Mouse (Mus musculus): ENCODE results near the gene Popdc2. TPM values are rescaled to one million over a fixed set of nuclear protein-coding genes. Genes with fewer than 3 reads are reported as not detected.

The Popdc2 gene
- total and polyA plus RNA-seq, 3 experiments = 17.5 to 45.4 TPM; not detected in 1

GRCm38 (mm10) chr16:38366231-38366630 is 4.2 kb downstream of the Popdc2 start:
- Histone ChIP-seq H3K27me3 (ENCODE audit: control insufficient read depth in 1 of 2, insufficient read depth in 2 of 2, low read length in 2 of 2) (no peaks in the 10 kb centered on the region), H3K4me3 (ENCODE audit: control insufficient read depth in 1 of 2, insufficient read depth in 1 of 2, low read depth in 2 of 2, low read length in 2 of 2) (no peak overlapping the region), H3K36me3 (ENCODE audit: control insufficient read depth in 1 of 2, insufficient read depth in 2 of 2, low read length in 2 of 2) (peaks cover 0 to 47% of the 10 kb centered on the region in 2 experiments; a peak in 2 of 4 replicates), H3K27ac (ENCODE audit: control insufficient read depth, low read depth, low read length) (no peak overlapping the region), H3K79me2 (ENCODE audit: control insufficient read depth, insufficient read depth, low read length, poor library complexity) (no peaks in the 10 kb centered on the region; the same call in 1 of the 2 replicates), H3K9me3 (replicated peaks; ENCODE audit: insufficient read depth, low read length) (no peaks in the 10 kb centered on the region), H3K9ac (ENCODE audit: control insufficient read depth, low read depth, low read length, poor library complexity, severe bottlenecking) (no peak overlapping the region), H3K4me1 (ENCODE audit: control insufficient read depth in 1 of 2, insufficient read depth in 2 of 2, low read length in 2 of 2) (peaks cover 37 to 62% of the 10 kb centered on the region in 2 experiments)
- TF ChIP-seq USF1 (IDR thresholded peaks at IDR 0.05; ENCODE audit: low read depth, low read length) (peak; percentile 55), SIN3A (IDR thresholded peaks at IDR 0.05; ENCODE audit: low read length) (no peak), GABPA (IDR thresholded peaks at IDR 0.05; ENCODE audit: low read depth, low read length) (no peak)
- DNase-seq (ENCODE audit: low read depth, low spot score) = no peak

DNA sequence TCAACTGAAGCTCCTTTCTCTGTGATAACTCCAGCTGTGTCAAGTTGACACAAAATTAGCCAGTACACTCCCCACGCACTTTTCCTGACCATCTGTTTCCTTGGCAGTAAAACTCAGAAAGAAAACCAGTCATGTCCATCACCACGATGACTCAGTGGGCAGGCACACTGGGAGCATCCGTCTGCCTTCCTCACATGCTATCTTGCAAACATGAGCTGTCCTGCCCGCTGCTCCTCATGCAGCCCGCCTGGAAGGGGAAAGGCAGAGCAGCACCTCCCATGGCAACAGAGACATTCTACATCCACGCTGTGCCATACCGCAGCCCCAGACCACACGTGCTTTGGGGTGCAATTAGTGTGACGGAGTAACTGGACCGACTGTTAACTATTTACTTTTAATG is 6.3 kb downstream of the Popdc2 start:
- Histone ChIP-seq H3K9me3 (replicated peaks; ENCODE audit: insufficient read depth, low read length) (no peaks in the 10 kb centered on the region), H3K9ac (ENCODE audit: control insufficient read depth, low read depth, low read length, poor library complexity, severe bottlenecking) (no peak overlapping the region), H3K27ac (ENCODE audit: control insufficient read depth, low read depth, low read length) (peak overlapping the region; percentile 100; the same call in 1 of the 2 replicates), H3K27me3 (ENCODE audit: control insufficient read depth in 1 of 2, insufficient read depth in 2 of 2, low read length in 2 of 2) (no peaks in the 10 kb centered on the region), H3K36me3 (ENCODE audit: control insufficient read depth in 1 of 2, insufficient read depth in 2 of 2, low read length in 2 of 2) (peaks cover 0 to 49% of the 10 kb centered on the region in 2 experiments; a peak in 2 of 4 replicates), H3K4me3 (ENCODE audit: control insufficient read depth in 1 of 2, insufficient read depth in 1 of 2, low read depth in 2 of 2, low read length in 2 of 2) (no peak overlapping the region), H3K79me2 (ENCODE audit: control insufficient read depth, insufficient read depth, low read length, poor library complexity) (peaks cover 7% of the 10 kb centered on the region), H3K4me1 (ENCODE audit: control insufficient read depth in 1 of 2, insufficient read depth in 2 of 2, low read length in 2 of 2) (peaks cover 32 to 62% of the 10 kb centered on the region in 2 experiments)
- DNase-seq (ENCODE audit: low read depth, low spot score) = peak; percentile 51
- no peak for TF ChIP-seq ETS1 (IDR thresholded peaks at IDR 0.05; ENCODE audit: low read depth, low read length)
- TF ChIP-seq USF2 (IDR thresholded peaks at IDR 0.05; ENCODE audit: borderline replicate concordance in 1 of 2, insufficient read depth in 1 of 2, low read depth in 1 of 2, low read length in 2 of 2) = no peak
- no peak for TF ChIP-seq MEF2A (IDR thresholded peaks at IDR 0.05; ENCODE audit: extremely low read depth, insufficient replicate concordance, low read depth, low read length, poor library complexity, severe bottlenecking)
- 0 out of 4 replicates have a peak, but pooled peaks of 1 of the 2 experiments have one; percentile 21 for TF ChIP-seq POLR2A (IDR thresholded peaks at IDR 0.05; ENCODE audit: control insufficient read depth in 1 of 2, insufficient read depth in 1 of 2, low read depth in 1 of 2, low read length in 2 of 2, poor library complexity in 1 of 2)
- no peak for TF ChIP-seq MAX (IDR thresholded peaks at IDR 0.05; ENCODE audit: low read length)
- 0 out of 2 replicates have a peak, but pooled peaks have one; percentile 25 for TF ChIP-seq SIN3A (IDR thresholded peaks at IDR 0.05; ENCODE audit: low read length)
- no peak for TF ChIP-seq GATA1 (IDR thresholded peaks at IDR 0.05; ENCODE audit: low read depth, low read length)
- TF ChIP-seq BHLHE40 (IDR thresholded peaks at IDR 0.05; ENCODE audit: borderline replicate concordance, low read depth, low read length) = no peak
- TF ChIP-seq ZKSCAN1 (IDR thresholded peaks at IDR 0.05; ENCODE audit: low read depth, low read length) = no peak
- TF ChIP-seq EP300 (IDR thresholded peaks at IDR 0.05; ENCODE audit: low read depth in 1 of 2, low read length in 2 of 2) = no peak
- TF ChIP-seq MXI1 (IDR thresholded peaks at IDR 0.05; ENCODE audit: low read depth, low read length) = no peak
- TF ChIP-seq POLR2AphosphoS5 (IDR thresholded peaks at IDR 0.05; ENCODE audit: borderline replicate concordance, low read depth, low read length) = no peak
- TF ChIP-seq HCFC1 (IDR thresholded peaks at IDR 0.05; ENCODE audit: low read depth, low read length) = no peak
- TF ChIP-seq TAL1 (IDR thresholded peaks at IDR 0.05; ENCODE audit: low read length) = no peak
- no peak for TF ChIP-seq NELFE (IDR thresholded peaks at IDR 0.05; ENCODE audit: low read depth, low read length)
- TF ChIP-seq TCF12 (IDR thresholded peaks at IDR 0.05; ENCODE audit: low read depth, low read length) = no peak
